8 mouse cellular contexts compared by ENCODE assay signal in genomic region chr10:69570466-69571288, GRCm38 (mm10).
DNase-seq lines count a peak whose midpoint lies in the region; ATAC-seq and TF ChIP-seq lines count a peak whose summit lies in the region.

No protein-coding gene starts in this region.

- DNase-seq in urinary bladder, postnatal 25 days (ENCODE audit: low spot score) = peak; percentile 26
- no peak for DNase-seq in urinary bladder, postnatal 4 days (ENCODE audit: low spot score in 2 of 2)
- DNase-seq in heart, postnatal 0 days (ENCODE audit: low spot score) = no peak
- peak; percentile 50 for DNase-seq in limb, embryonic 10.5 days (ENCODE audit: low spot score)
- no peak for DNase-seq in Muller cell, postnatal 12 days (ENCODE audit: inconsistent ontology term)
- DNase-seq in cerebellum, postnatal 25 days = no peak

- TF ChIP-seq EP300 in heart, postnatal 0 days (IDR thresholded peaks at IDR 0.05; ENCODE audit: low read depth) = no peak

- no peak for TF ChIP-seq CTCF in heart, postnatal 0 days (IDR thresholded peaks at IDR 0.05; ENCODE audit: low read depth)

- no peak for ATAC-seq in heart, postnatal 0 days (ENCODE audit: insufficient read depth, low read depth)
- no peak for ATAC-seq in activated CD4-positive, CD25-positive, alpha-beta regulatory T cell, adult 4 months

- H3K4me3 ChIP-seq in heart, postnatal 0 days (ENCODE audit: low read depth, low read length) = peak overlapping the region; percentile 41
- peak overlapping the region; percentile 42 for H3K4me3 ChIP-seq in limb, embryonic 10.5 days
- H3K4me3 ChIP-seq in myocyte = peak overlapping the region; percentile 15

- H3K4me2 ChIP-seq in heart, postnatal 0 days (ENCODE audit: low read depth, low read length) = peak overlapping the region; percentile 73
- peak overlapping the region; percentile 88 for H3K4me2 ChIP-seq in myocyte (ENCODE audit: low read depth)

- peaks cover 29% of the 10 kb centered on the region for H3K4me1 ChIP-seq in heart, postnatal 0 days (ENCODE audit: control insufficient read depth, insufficient read depth)
- peaks cover 55% of the 10 kb centered on the region for H3K4me1 ChIP-seq in limb, embryonic 10.5 days

- no peaks in the 10 kb centered on the region for H3K36me3 ChIP-seq in heart, postnatal 0 days (replicated peaks; ENCODE audit: control insufficient read depth, insufficient read depth, low read length)
- H3K36me3 ChIP-seq in limb, embryonic 10.5 days = no peaks in the 10 kb centered on the region
- no peaks in the 10 kb centered on the region for H3K36me3 ChIP-seq in myocyte (ENCODE audit: control insufficient read depth, insufficient read depth)

- H3K79me2 ChIP-seq in myocyte (ENCODE audit: control insufficient read depth, insufficient read depth) = no peaks in the 10 kb centered on the region

- peak overlapping the region; percentile 56 for H3K9ac ChIP-seq in heart, postnatal 0 days (replicated peaks; ENCODE audit: low read depth, low read length)

- no peak for TF ChIP-seq POLR2A in myocyte (IDR thresholded peaks at IDR 0.05; ENCODE audit: insufficient read length, low read depth)

- 0 out of 2 replicates have a peak, but pooled peaks cover 2% of the 10 kb centered on the region for H3K27me3 ChIP-seq in heart, postnatal 0 days (ENCODE audit: control insufficient read depth, insufficient read depth, low read length)
- peaks cover 25% of the 10 kb centered on the region for H3K27me3 ChIP-seq in limb, embryonic 10.5 days (ENCODE audit: low read depth, poor library complexity, severe bottlenecking)
- H3K27me3 ChIP-seq in myocyte (ENCODE audit: control insufficient read depth, insufficient read depth, insufficient read length) = no peaks in the 10 kb centered on the region

- no peaks in the 10 kb centered on the region for H3K9me3 ChIP-seq in heart, postnatal 0 days (replicated peaks; ENCODE audit: control insufficient read depth, low read length)
- no peaks in the 10 kb centered on the region for H3K9me3 ChIP-seq in limb, embryonic 10.5 days (replicated peaks)

- H3K27ac ChIP-seq in heart, postnatal 0 days (ENCODE audit: low read depth) = peak overlapping the region; percentile 68
- peak overlapping the region; percentile 66 for H3K27ac ChIP-seq in limb, embryonic 10.5 days

- no peak overlapping the region for H3ac ChIP-seq in myocyte (ENCODE audit: control insufficient read depth, insufficient read length)

- 24% methylated on average over 18 of the region's 18 CpGs for WGBS in heart, postnatal 0 days
- 40% methylated on average over 18 of the region's 18 CpGs for WGBS in limb, embryonic 10.5 days

TF ChIP-seq in myocyte, 11 proteins besides CTCF, POLR2A, EP300 and RAD21:
- TF ChIP-seq MYOG (IDR thresholded peaks at IDR 0.05; ENCODE audit: control insufficient read depth in 1 of 3, insufficient read depth in 1 of 3, insufficient read length in 2 of 3, low read depth in 2 of 3) = no peak
- TF ChIP-seq E2F4 (IDR thresholded peaks at IDR 0.05; ENCODE audit: insufficient read depth) = no peak
- TF ChIP-seq MYOD1 (IDR thresholded peaks at IDR 0.05; ENCODE audit: control insufficient read depth in 1 of 3, insufficient read length in 2 of 3, low read depth in 2 of 3) = no peak
- TF ChIP-seq USF1 (IDR thresholded peaks at IDR 0.05; ENCODE audit: low read depth) = no peak
- no peak for TF ChIP-seq SRF (IDR thresholded peaks at IDR 0.05; ENCODE audit: control insufficient read depth, insufficient read length, low read depth)
- no peak for TF ChIP-seq MAX (IDR thresholded peaks at IDR 0.05; ENCODE audit: low read depth)
- TF ChIP-seq CEBPB (IDR thresholded peaks at IDR 0.05; ENCODE audit: insufficient read depth, poor library complexity, severe bottlenecking) = no peak
- no peak for TF ChIP-seq REST (IDR thresholded peaks at IDR 0.05; ENCODE audit: insufficient read depth, insufficient read length)
- no peak for TF ChIP-seq TCF3 (IDR thresholded peaks at IDR 0.05; ENCODE audit: insufficient read length, low read depth)
- TF ChIP-seq POLR2AphosphoS2 (IDR thresholded peaks at IDR 0.05; ENCODE audit: insufficient read length, low read depth) = no peak
- no peak for TF ChIP-seq TCF12 (IDR thresholded peaks at IDR 0.05; ENCODE audit: insufficient read depth, poor library complexity, severe bottlenecking)

Comparison
In these comparisons a context has a peak if more than half of its experiments do, and no peak if none do; other contexts are left out.
1. DNase-seq: peak in urinary bladder, postnatal 25 days (single experiment) and limb, embryonic 10.5 days (single experiment); none in urinary bladder, postnatal 4 days (0 of 2), heart, postnatal 0 days (single experiment), Muller cell, postnatal 12 days (single experiment) and cerebellum, postnatal 25 days (0 of 2).
2. Peak in every context shown above with its lines, with median percentiles within 50 percentile points of each other: H3K4me3 ChIP-seq.